Mouse (Mus musculus): Measurements from ENCODE around the gene Bicc1.
A peak's percentile ranks its signal among the peaks of the same experiment; 100 is the strongest.

Bicc1 gene

DNA sequence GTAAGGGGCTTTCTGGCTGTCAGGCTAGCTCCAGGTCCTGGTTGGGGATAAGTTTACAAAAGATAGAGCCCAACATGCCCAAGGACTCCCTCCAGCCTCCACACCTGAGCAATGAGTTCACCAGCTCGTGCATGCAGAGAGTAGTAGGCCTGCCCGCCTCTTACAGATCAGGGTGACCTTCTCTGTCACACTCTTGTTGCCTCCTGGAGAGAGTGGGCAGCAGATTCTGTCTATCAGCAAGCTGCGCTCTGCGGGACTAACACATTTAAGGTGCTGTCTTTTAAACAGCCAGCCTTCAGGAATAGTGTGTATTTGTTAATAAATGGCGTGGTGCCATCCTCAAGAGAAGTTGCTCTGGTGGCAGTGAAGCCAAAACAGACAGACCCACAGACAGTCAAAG, 101.4 kb downstream of the Bicc1 start:
- DNase-seq (ENCODE audit: low read depth, low spot score), result no peak

DNA sequence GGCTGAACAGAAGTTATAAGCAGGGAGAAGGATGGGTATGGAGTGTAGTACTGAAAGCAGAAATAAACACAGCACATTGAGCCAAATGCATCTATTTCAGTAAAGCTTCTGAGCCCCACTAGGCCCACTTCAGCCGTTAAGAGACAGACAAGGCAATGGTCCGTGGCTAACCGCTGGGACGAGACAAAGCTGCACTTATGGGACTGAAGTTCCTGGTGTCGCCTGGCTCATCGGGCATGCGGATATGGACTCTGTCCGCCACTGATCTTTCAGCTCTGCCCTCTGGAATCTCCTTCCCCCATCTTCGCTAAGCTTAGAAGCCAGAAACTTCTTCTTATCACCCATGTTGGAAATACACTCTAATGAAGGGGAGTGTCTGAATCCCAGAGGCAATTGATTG, 106.8 kb downstream of the Bicc1 start:
- DNase-seq (ENCODE audit: low read depth, low spot score), result no peak

DNA sequence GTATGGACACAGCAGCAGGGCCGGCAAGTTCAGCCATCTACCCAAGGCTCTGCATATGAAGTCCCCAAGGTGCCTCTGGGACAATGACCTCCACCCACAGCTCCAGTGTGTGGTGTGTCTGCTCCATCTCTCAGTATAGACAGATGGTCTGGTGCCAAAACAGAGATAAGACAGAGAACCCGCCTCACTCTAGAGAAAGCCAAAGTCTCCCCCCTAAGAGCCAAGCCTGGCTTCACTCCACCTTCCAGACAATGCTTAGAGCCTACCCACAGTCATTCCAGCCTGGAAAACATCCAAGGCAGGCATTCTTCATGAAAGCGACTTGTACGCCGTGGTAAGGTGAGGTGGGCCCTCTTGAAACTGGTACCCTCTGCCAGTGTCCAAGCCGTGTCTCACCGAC, 107.3 kb downstream of the Bicc1 start:
- no peak for DNase-seq (ENCODE audit: low read depth, low spot score)

DNA sequence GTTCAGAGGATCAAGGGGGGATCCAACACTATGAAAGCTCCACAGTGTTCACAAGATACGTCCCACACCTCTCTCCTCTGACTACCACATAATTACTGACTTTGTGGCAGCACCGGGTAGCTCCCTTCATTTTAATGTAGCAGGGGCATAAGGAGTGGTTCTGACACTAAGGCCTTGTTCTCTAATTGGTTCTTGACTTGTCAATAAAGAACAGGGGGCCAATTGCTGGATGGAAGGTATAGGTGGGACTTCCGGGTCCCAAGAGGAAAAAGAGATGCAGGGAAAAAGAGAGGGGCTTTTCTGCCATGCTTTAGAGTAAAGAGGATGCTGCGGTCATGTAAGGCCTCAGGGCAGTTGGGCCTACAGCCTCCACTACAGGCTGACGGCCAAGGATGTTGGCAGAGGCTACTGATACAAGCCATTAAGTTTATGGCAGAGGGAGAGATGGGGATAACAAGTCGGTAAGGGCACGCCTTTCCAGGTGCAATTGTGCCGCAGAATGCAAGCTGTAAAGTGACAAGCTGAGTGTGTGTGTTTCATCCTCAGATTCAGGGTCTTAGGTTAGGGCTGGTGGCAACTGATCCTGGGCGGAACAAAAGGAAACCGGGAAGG, 108.7 kb downstream of the Bicc1 start:
- peak; percentile 86 for DNase-seq (ENCODE audit: low read depth, low spot score)

DNA sequence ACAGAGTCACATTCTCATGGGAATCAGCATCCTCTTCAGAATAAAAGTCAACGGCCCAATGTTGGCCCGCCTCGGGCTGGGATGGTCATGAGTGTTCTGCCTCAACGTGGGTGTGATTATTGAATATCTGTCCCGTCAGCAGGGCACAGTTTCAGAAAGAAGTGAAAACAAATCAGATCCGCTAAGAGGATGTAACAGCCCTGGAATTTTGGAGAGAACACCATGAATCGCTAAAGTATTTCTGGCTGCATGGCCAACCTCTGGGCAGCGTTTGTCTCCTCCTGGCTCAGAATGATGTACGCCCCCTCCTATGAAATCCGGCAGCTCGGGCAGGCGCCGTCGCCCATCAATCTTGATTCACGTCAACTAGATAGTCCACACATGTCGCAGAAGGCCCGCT, 110.2 kb downstream of the Bicc1 start:
- DNase-seq (ENCODE audit: low read depth, low spot score), result no peak

DNA sequence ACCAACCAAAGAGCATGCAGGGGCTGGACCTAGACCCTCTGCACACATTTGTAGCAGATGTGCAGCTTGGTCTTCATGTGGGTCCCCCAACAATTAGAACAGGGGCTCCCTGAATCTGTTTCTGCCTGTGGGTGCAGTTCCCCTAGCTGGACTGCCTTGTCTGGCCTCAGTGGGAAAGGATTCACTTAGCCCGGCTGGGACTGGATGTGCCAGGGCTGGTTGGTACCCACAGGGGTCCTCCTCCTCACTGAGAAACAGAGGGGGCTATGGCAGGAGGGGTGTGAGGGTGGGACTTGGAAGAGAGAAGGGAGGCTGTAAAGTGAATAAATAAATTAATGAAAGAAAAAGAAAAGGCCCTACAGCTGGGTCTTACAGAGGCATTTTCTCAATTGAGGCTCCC, 115.1 kb downstream of the Bicc1 start:
- DNase-seq (ENCODE audit: low read depth, low spot score), result no peak

DNA sequence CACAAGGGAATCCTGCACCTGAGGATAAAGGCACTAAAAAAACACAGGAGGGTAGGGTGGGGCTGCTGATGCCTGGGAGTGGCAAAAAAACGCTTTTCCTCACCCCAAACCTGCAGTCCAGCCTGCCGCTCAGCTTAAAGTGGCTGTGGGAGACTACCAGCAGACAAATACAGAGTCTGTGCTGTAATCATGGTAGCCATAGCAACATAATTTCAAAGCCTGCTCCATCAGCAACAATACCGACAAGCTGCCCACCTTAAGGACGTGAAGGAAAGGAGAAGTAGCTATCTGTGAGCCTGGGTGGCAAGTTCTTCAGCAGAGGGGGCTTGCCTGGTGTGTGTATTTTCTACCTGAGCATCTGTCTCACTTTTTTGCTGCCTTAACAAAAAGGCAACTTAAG, 117.6 kb downstream of the Bicc1 start:
- DNase-seq (ENCODE audit: low read depth, low spot score), result no peak

DNA sequence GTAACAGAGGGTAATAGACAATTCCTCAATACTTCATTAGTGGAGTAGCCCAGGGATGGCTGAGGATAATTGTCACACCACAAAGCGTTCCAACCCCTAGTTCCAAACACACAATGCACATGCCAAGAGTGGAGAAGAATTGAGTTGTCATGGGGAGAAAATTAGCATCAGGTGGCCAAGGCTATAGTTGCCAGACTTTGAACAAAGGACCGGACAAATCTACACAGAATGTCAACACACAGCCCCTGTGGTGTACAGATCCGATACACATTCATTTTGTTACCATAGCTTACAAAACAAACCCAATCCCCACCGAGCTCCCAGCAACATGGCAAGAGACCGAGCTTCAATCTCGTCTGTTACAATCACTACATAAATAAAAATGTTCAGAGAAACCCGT, 123.0 kb downstream of the Bicc1 start:
- DNase-seq (ENCODE audit: low read depth, low spot score), result no peak

DNA sequence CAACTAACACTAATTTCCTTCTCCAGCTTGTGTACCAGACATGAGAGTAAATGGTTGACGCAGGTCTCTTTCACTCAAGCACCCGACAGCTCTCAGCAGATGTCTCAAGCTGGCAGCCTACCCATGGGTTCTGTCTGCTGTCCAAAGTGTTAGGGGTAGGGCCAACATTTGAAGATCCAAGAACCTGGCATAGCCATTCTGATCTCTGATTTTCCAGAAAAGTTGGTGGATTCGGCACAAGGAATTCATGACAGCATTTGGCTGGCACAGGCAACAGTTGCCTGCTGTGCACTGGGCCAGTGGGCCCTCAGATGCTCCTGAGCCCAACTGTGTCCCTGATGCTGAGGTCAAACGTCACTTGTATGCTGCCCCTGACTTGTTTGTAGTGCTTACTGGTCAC, 130.5 kb downstream of the Bicc1 start:
- DNase-seq (ENCODE audit: low read depth, low spot score), result no peak

DNA sequence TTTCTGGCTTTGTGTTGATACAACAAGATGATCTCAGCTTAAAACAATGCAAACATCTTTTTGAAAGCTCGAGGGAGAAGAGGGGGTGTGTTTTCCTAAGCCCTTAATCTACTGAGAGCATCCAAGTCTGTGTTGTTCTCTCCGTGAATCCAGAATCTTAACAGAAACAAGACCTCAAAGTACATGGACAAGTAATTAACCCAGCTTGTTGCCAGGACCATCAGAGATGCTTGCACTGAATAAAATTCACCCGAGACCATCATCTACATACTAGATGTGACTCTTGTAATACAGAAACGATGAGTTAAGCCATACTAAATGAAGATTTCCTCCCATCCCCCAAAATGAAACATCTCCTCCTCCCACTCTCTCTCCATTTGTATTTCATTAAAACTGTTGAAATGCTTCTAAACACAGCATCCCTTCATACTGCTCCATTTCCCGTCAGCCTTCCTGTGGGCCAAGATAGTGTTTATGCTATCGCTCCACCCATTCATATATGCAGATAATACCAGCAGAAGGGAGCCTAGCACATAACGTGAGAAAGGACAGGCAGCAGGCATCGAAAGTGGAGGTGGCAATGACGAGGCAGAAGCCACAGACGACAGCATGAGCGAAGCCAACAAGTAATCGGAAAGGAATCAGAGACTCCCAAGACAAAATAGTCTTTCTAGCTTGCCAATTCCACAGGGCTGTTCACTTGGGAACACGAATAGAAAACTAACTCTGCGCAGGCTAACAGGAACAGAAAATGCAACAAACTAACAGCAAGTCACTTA, 131.2 kb downstream of the Bicc1 start:
- no peak for DNase-seq (ENCODE audit: low read depth, low spot score)

DNA sequence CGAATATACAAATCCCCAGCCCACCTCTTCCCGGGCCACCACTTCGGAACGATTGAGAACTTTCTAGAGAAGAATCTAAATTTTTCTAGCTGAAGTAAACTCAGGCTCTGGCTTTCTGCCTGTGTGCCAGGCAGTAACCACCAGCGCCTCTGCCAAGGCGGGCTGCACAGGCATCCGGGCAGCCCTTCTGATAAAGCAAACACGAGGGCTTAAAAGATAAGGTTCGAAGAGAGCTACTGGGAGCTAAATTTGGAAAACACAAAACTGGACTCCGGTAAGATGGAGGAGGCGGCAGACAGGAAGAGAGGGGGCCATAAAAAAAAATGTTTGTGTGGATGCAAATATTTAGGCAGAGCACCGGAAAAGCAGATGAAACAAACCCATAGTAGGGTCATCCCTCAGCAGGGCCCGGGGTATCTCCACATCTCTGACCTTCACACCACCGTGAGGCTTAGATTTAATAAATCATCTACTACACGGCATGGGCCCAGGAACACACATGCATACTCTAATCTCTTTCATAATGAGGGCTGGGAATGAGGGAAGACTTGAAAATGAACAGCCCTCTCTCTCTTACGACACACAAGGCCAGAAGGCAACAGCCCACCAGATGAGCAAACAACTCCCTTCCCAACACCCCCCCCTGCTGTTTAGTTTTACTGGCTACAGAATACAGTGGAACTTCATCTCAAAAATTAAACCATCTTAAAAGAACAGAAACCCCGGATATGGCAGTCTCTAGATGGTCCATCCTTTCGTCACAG, 134.2 kb downstream of the Bicc1 start:
- DNase-seq (ENCODE audit: low read depth, low spot score), result no peak

DNA sequence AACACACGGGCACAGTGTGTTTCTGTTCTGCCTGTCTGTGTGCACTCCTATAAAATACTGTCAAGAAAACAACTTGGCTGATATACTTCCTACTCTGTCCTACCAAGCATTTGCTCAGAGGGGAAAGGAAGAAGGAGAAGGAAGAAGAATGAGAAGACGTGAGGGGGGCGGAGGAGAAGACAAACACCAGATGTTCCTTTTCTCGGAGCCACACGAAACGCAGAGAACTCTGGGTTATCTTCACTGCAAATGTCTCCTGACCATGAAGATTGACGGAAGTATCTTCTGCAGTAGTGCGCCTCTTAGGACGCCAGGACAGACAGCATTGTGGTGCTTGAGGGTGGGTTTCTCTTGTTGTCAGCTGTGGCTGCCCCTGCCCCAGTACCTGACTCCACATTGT, 134.8 kb downstream of the Bicc1 start:
- DNase-seq (ENCODE audit: low read depth, low spot score), result no peak

DNA sequence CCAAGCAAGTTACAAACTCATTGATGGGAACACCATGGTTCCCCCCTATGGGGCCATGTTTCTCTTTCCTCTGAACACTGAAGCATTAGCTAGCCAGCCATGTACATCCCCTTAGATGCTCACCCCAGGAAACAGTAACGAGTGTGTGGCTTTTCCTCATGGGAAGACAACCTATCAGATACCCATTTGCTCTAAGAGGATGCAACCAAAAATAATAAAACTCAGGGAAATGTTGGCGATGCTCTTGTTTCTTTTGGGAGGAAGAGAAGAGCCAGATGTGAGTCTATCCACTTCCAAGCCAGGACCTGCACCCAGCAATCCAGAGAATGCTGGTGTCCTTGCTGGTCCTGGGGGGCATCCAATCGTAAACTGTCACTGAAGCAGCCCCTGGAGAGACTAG, 136.0 kb downstream of the Bicc1 start:
- no peak for DNase-seq (ENCODE audit: low read depth, low spot score)

DNA sequence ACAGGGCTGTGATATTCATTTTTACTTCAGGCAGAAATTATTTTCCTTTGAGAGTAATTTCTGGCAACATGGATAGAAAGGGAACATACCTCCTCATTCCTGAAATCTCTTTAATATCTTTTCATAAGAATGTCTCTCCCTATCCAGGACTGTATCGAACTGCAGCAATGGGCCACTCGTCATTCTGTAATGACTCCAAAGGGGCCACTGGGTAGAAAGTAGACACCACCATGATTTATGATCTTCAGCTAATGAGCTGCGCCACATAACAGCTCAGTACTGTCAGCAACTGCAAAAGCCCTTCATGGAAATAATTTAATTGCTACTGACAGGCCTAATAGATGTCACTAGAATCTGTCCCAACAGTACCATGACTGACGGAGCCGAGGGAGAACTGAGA, 139.0 kb downstream of the Bicc1 start:
- no peak for DNase-seq (ENCODE audit: low read depth, low spot score)

DNA sequence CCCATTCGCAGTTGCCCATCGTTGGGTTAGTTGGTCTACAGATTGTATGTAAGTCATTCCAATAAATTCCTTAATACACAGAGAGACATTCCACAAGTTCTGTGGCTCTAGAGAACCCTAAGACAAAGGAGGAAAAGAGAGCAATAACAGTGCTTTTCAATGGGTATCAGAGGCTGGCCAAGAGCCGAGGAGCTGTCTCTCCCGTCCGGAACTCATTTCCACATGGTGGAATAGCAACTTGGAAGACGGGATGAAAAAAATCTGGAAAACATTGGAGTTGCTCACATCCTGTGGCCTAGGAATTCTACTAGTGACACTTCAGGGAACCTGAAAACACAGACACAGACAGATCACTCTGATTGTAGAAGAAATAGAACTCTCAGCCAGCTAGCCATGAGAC, 139.7 kb downstream of the Bicc1 start:
- DNase-seq (ENCODE audit: low read depth, low spot score), result no peak

DNA sequence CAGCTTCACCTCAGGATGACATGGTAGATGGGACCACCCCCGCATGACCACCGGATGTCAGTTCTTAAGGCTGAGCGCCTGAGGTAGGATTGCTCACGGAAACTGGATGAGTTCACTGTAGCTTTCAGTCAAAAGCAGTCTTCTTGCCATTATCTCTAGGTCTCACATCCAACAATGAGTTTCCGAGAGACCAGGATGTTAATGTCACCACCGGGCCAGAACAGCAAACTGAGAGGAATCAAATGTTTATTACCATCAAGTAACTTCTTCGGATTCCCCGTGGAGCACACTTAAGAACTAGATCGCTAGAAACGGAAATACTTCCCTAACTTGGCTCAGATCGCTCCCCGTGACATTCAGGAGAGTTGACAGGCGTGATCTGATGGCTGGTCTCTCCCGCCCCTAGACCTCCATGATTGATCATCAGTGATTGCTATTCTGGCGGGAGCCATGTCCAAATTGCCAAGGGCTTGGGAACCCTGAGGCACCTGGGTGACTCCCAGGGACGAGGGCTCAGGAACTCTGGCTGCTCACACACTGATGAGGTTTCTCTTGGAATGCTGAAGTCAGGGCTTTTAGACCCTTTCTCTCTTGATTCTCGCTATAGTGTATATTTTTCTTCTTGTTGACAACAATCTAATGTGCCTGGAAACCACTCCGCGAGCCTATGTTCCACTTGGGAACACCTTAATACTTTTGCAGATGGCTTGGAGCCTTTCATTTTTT, 149.6 kb downstream of the Bicc1 start:
- no peak for DNase-seq (ENCODE audit: low read depth, low spot score)

DNA sequence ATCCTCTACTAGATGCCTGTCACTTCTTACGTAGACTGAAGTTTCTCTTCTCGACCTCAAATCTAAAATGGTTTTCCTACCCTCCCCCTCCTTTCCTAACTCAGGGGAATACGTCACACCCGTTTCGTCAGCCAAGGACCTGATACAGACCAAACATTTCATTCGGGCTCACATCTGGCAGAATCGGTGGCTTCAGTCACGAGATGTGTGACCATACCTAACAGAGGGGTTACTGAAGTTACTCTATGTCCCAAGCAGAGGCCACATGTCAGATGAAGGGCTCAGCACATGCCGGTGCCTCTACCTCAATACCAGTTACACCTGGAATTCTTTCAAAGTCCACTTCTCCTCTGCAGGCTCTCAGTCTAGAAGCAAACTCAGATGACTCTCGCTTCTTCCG, 150.8 kb downstream of the Bicc1 start:
- no peak for DNase-seq (ENCODE audit: low read depth, low spot score)

DNA sequence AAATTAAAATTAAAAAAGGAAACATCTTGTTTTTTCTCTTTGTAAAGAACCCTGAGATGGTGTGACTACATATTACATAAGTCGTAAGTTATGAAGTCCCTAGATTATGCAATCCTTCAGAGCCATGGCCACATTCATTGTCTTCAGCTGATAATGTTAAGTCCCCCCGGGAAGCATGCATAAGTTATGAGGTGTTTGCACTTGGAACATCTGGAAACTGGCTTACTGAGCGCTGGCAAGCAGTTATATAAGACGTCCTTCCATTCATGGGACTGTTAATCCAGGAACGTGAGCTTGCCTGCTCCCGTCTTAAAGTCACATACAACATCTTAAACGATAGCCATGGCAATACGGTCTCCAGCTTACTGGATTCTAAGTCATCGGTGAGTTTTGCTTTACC, 151.5 kb downstream of the Bicc1 start:
- DNase-seq (ENCODE audit: low read depth, low spot score), result no peak

DNA sequence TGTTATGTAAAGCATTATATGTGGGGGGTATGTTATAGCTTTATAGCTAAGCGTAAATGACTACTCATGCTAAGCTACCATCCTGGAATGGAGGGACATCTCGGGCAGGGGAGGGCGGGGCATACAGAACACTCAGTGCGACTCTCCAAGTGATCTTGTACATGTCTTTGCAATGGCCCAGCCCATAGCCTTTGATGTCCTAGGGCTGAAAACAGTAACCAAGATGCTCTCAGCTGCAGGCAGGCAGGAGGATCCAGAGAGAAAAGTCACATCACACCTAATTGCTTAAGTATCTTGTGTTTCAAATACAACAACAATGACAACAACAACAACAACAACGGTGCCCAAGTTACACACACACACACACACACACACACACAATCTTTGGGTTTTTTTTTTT, 152.0 kb downstream of the Bicc1 start:
- DNase-seq (ENCODE audit: low read depth, low spot score), result no peak

DNA sequence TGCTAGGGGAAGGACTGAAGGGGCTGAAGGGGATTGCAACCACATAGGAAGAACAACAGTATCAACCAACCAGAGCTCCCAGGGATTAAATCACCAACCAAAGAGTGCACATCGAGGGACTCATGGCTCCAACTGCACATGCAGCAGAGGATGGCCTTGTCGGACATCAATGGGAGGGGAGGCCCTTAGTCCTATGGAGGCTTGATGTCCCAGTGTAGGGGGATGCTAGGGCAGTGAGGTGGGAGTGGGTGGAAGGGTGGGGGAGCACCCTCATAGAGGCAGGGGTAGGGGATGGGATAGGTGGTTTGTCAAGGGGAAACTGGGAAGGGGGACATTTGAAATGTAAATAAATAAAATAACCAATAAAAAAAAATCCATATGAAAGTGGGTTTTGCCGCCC, 152.5 kb downstream of the Bicc1 start:
- DNase-seq (ENCODE audit: low read depth, low spot score), result no peak

DNA sequence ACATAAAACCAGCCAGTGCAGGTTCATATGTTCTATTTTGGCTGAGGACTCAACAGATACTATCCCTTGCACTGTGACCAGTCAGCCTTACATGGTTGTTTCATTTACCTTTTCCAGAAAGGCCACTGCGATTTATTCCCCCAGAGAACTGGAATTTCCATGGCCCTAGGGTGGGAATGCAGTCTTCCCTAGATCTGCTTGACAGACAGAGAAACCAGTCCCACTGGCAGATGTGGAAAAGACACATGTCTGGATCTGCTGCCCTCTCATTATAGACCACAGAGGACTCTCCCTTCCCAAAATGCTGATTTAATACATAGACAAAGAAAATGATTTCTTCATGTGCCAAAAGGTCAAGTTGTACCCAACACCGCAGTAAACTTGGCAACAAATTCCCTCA, 156.6 kb downstream of the Bicc1 start:
- no peak for DNase-seq (ENCODE audit: low read depth, low spot score)

DNA sequence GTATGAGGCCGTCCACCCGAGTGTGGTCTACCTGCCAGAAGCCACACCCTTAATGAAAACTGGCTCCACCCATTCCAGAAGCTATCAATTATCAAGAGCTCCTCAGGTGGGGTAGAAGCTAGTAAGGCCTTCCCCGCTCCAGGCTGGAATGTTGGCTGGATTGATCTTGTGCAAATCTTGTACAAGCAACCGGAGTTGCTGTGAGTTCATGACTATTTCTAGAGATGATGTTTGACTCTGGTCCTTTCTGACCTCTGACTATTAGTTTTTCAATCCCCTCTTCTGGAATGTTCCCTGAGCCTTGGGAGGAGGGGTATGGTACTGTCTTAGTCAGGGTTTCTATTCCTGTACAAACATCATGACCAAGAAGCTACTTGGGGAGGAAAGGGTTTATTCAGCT, 157.3 kb downstream of the Bicc1 start:
- no peak for DNase-seq (ENCODE audit: low read depth, low spot score)
